Mouse (Mus musculus): Measurements from ENCODE around the gene Pdgfd. TPM values are rescaled to one million over a fixed set of nuclear protein-coding genes. Genes with fewer than 3 reads are reported as not detected.

Pdgfd gene
- polyA plus RNA-seq, 1 experiment, result not detected

DNA sequence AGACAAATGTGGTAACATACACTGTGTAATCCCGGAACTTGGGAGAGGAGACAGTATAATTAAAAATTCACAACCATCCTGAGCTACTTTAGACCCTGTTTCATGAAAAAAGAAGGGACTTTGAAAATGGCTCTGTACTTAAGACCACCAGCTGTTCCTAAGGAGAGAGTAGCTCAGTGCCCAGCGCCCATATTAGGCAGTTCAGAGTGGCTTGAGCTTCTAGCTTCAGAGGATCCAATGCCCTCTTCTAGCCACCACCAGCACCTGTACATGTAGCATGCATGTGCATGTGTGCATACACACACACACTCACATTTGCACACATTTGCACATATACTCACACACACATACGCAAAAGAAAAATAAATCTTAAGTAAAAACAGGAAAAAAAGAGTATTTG lies 136.2 kb downstream of the Pdgfd start:
- no peak overlapping the region for H3K27ac ChIP-seq (ENCODE audit: insufficient read depth, low read depth, low read length)
- no peak for TF ChIP-seq POLR2A (IDR thresholded peaks at IDR 0.05; ENCODE audit: borderline replicate concordance, low read depth, low read length)
- TF ChIP-seq CTCF (IDR thresholded peaks at IDR 0.05; ENCODE audit: low read depth, low read length), result no peak
- H3K4me3 ChIP-seq (ENCODE audit: insufficient read depth, low read length), result no peak overlapping the region
- H3K4me1 ChIP-seq (ENCODE audit: control insufficient read depth, insufficient read depth, low read length), result no peaks in the 10 kb centered on the region

DNA sequence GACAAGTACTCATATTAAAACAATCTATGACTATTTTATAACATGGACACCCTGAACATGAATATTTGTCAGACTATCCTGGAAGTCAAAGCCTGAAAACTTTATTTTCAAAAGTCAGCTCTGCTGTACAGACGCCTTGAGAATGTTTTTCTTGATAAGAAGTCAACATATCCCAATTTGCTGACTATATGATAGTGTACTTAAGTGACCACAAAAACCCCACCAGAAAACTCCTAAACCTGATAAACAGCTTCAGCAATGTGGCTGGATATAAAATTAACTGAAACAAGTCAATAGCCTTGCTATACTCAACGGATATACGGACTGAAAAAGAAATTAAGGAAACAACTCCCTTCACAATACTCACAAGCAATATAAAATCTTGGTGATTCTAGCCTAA lies 137.5 kb downstream of the Pdgfd start:
- no peak for TF ChIP-seq POLR2A (IDR thresholded peaks at IDR 0.05; ENCODE audit: borderline replicate concordance, low read depth, low read length)
- TF ChIP-seq CTCF (IDR thresholded peaks at IDR 0.05; ENCODE audit: low read depth, low read length), result no peak
- Histone ChIP-seq H3K4me1 (ENCODE audit: control insufficient read depth, insufficient read depth, low read length) (no peaks in the 10 kb centered on the region), H3K27ac (ENCODE audit: insufficient read depth, low read depth, low read length) (no peak overlapping the region), H3K4me3 (ENCODE audit: insufficient read depth, low read length) (no peak overlapping the region)

DNA sequence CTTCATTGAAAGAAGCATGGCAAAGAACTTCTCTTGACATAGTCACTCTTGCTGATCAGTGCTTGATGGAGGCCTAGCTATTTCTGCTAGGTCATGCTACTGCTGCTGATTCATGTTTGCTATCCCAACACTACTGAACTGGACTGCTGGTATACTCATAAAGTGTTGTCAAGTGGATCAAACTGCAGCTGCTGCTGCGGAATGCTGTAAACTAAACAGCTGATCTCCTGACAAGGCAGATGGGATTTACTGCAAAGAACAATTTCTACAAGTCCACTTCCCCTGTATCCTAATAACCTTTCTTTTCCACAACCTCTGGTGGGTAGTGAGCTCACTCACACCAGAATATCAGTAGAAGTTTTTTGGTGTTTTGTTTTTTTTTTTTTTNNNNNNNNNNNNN lies 148.7 kb downstream of the Pdgfd start:
- Histone ChIP-seq H3K27ac (ENCODE audit: insufficient read depth, low read depth, low read length) (no peak overlapping the region), H3K4me3 (ENCODE audit: insufficient read depth, low read length) (no peak overlapping the region), H3K4me1 (ENCODE audit: control insufficient read depth, insufficient read depth, low read length) (no peaks in the 10 kb centered on the region)
- no peak for TF ChIP-seq CTCF (IDR thresholded peaks at IDR 0.05; ENCODE audit: low read depth, low read length)
- no peak for TF ChIP-seq POLR2A (IDR thresholded peaks at IDR 0.05; ENCODE audit: borderline replicate concordance, low read depth, low read length)

DNA sequence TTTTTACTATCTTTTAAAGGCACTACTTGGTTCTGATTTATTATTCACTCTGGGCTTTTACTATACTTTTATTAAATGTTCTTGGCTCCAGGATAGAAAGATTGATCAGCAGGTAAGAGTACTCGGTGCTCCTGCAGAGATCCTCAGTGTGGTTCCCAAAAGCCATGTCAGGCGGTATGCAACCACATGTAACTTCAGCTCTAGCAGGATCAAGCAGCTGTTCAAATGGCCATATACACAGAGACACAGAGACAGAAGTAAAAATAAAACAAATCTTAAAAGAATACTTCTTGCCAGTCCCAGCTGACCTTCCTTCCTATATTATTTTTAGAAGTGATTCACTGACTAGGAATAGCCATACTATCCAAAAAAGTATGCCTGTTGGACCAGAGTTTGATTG lies 157.0 kb downstream of the Pdgfd start:
- TF ChIP-seq CTCF (IDR thresholded peaks at IDR 0.05; ENCODE audit: low read depth, low read length), result no peak
- TF ChIP-seq POLR2A (IDR thresholded peaks at IDR 0.05; ENCODE audit: borderline replicate concordance, low read depth, low read length), result no peak
- H3K4me3 ChIP-seq (ENCODE audit: insufficient read depth, low read length), result no peak overlapping the region
- H3K4me1 ChIP-seq (ENCODE audit: control insufficient read depth, insufficient read depth, low read length), result no peaks in the 10 kb centered on the region
- no peak overlapping the region for H3K27ac ChIP-seq (ENCODE audit: insufficient read depth, low read depth, low read length)

DNA sequence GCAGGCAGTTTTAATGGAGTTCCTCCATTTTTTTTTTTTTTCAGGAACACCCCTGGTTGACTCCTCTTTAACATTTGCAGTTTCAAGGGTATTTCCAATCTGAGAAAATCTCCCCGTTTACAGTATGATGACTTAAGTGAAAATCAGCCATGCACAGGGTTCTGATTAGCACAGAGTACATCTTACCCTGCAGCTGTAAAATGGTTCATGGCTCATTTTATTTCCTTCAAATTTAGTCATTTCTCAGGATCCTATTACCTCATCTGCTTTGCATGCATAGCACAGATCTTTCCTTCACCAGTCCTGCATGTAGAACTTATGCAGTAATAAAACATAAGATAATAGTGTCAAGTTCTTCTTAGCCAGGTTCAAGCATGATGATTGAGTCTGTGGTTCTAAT lies 165.1 kb downstream of the Pdgfd start:
- H3K4me3 ChIP-seq (ENCODE audit: insufficient read depth, low read length), result no peak overlapping the region
- no peak for TF ChIP-seq POLR2A (IDR thresholded peaks at IDR 0.05; ENCODE audit: borderline replicate concordance, low read depth, low read length)
- TF ChIP-seq CTCF (IDR thresholded peaks at IDR 0.05; ENCODE audit: low read depth, low read length), result no peak
- no peaks in the 10 kb centered on the region for H3K4me1 ChIP-seq (ENCODE audit: control insufficient read depth, insufficient read depth, low read length)
- H3K27ac ChIP-seq (ENCODE audit: insufficient read depth, low read depth, low read length), result no peak overlapping the region

DNA sequence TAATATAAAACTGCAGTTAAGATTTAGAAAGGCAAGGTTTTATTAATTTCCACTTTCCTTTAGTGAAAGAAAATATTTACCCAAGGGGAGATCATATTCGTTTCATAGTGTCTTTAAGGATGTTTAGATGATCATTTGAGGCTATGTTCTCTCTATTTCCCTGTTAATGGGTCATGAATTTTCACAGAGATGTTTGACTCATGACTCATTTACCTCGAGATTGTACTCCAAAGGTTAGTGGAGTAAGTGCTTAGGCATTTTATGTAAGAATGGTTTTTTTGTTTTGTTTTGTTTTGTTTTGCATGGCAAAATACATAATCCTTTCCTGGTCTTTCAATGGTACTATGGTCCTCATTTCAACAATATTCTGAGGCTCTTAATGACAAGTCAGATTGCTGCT lies 167.9 kb downstream of the Pdgfd start:
- Histone ChIP-seq H3K4me1 (ENCODE audit: control insufficient read depth, insufficient read depth, low read length) (no peaks in the 10 kb centered on the region), H3K27ac (ENCODE audit: insufficient read depth, low read depth, low read length) (no peak overlapping the region), H3K4me3 (ENCODE audit: insufficient read depth, low read length) (no peak overlapping the region)
- TF ChIP-seq POLR2A (IDR thresholded peaks at IDR 0.05; ENCODE audit: borderline replicate concordance, low read depth, low read length), result no peak
- TF ChIP-seq CTCF (IDR thresholded peaks at IDR 0.05; ENCODE audit: low read depth, low read length), result no peak

DNA sequence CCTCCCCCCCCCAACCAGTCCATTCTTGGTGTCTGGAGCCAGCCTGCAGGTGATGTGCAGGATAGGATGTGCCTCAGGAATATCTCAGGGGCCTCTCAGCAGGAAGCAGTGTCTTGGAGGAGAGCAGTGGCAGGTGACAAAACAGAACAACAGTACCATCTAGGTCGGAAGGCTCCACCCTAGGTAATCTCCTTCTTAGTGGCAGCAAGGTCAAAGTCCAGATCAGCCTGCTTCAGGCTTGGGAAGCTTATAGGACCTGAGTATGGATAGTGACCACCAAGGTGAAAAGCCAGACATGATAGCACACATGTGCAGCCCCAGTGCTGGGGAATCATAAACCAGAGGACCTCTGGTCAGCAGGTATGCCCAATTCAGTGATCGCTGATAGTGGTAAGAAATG lies 169.5 kb downstream of the Pdgfd start:
- no peaks in the 10 kb centered on the region for H3K4me1 ChIP-seq (ENCODE audit: control insufficient read depth, insufficient read depth, low read length)
- TF ChIP-seq CTCF (IDR thresholded peaks at IDR 0.05; ENCODE audit: low read depth, low read length) (no peak), POLR2A (IDR thresholded peaks at IDR 0.05; ENCODE audit: borderline replicate concordance, low read depth, low read length) (no peak)
- H3K4me3 ChIP-seq (ENCODE audit: insufficient read depth, low read length), result no peak overlapping the region
- no peak overlapping the region for H3K27ac ChIP-seq (ENCODE audit: insufficient read depth, low read depth, low read length)

DNA sequence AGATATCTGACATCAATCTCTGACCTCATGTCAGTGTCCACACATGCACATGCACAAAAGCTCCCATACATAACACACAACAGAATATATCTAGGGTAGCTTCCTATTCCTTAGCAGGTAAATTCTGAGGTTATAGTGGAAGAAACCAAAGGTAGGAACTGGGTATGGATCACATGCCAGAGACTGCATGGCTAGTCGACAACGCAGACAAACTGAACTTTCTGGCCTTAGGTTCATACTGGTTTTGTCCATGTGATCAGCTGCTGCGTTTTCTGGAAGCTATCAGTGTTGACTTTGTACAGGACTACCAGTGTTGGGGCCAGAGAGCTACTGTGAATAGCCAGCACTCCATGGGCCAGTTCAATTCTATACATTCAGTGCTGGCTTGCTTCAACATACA lies 170.0 kb downstream of the Pdgfd start:
- Histone ChIP-seq H3K4me1 (ENCODE audit: control insufficient read depth, insufficient read depth, low read length) (no peaks in the 10 kb centered on the region), H3K4me3 (ENCODE audit: insufficient read depth, low read length) (no peak overlapping the region), H3K27ac (ENCODE audit: insufficient read depth, low read depth, low read length) (no peak overlapping the region)
- TF ChIP-seq CTCF (IDR thresholded peaks at IDR 0.05; ENCODE audit: low read depth, low read length), result no peak
- TF ChIP-seq POLR2A (IDR thresholded peaks at IDR 0.05; ENCODE audit: borderline replicate concordance, low read depth, low read length), result no peak

DNA sequence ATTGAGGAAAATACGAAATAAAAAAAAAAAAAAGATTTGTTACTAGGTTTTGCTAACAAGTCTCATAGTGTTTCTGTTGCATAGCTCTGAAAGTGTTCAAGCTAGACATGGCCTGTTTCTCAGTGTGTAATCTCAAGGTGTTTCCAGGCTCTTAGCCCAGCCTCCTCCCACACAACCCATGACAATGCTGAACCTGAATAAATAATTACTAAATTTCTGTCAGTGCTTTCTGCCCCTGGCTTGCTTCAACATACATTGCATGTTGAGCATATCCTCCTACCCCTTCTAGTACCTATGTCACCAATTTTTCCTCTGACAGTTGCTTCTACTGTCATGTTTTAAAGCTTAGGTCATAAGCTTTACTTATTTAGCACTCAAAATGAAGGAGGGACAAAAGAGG lies 171.0 kb downstream of the Pdgfd start:
- Histone ChIP-seq H3K4me3 (ENCODE audit: insufficient read depth, low read length) (no peak overlapping the region), H3K27ac (ENCODE audit: insufficient read depth, low read depth, low read length) (no peak overlapping the region), H3K4me1 (ENCODE audit: control insufficient read depth, insufficient read depth, low read length) (no peaks in the 10 kb centered on the region)
- no peak for TF ChIP-seq POLR2A (IDR thresholded peaks at IDR 0.05; ENCODE audit: borderline replicate concordance, low read depth, low read length)
- TF ChIP-seq CTCF (IDR thresholded peaks at IDR 0.05; ENCODE audit: low read depth, low read length), result no peak

DNA sequence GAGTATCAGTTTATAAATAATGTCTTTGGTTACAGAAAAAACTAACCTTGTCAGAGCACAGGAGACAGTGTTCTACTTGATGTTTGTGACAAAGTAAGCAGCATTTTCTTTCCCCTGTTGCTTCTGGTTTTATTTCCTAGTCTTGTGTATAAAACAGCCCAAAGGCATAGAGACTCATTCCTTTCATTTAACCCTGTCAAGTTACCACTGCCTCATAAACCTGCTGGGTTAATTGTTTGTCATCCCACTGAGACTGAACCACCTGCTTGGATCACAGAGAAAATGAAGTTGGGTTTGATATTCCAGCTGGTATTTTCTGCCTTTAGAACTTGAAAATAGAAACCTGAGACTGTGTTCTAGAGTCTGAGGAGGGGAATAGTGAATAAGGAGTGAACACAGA lies 172.4 kb downstream of the Pdgfd start:
- Histone ChIP-seq H3K27ac (ENCODE audit: insufficient read depth, low read depth, low read length) (no peak overlapping the region), H3K4me3 (ENCODE audit: insufficient read depth, low read length) (no peak overlapping the region), H3K4me1 (ENCODE audit: control insufficient read depth, insufficient read depth, low read length) (no peaks in the 10 kb centered on the region)
- no peak for TF ChIP-seq POLR2A (IDR thresholded peaks at IDR 0.05; ENCODE audit: borderline replicate concordance, low read depth, low read length)
- TF ChIP-seq CTCF (IDR thresholded peaks at IDR 0.05; ENCODE audit: low read depth, low read length), result no peak

DNA sequence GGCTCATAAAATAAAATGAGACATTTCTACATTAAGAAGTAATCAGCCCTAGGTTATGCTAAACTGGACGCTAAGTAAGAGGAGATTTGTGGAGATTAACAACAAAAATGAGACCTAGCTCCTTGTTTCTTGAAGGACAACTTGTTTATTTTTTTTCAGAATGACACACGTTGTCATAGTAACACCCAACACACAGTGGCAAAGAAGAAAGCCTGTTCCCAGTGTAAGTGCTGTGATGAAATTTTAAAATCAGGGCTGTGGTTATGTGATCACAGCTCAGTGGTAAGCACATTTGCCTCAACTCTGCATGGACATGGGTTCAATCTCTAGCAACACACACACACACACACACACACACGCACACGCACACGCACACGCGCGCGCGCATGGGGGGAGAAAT lies 174.5 kb downstream of the Pdgfd start:
- no peak for TF ChIP-seq POLR2A (IDR thresholded peaks at IDR 0.05; ENCODE audit: borderline replicate concordance, low read depth, low read length)
- H3K27ac ChIP-seq (ENCODE audit: insufficient read depth, low read depth, low read length), result no peak overlapping the region

More for the DNA sequence above, 174.5 kb downstream of the Pdgfd start:
- H3K4me3 ChIP-seq (ENCODE audit: insufficient read depth, low read length), result no peak overlapping the region
- no peaks in the 10 kb centered on the region for H3K4me1 ChIP-seq (ENCODE audit: control insufficient read depth, insufficient read depth, low read length)
